Mouse (Mus musculus) neural tube, embryonic 12.5 days (tissue): ENCODE measurements around the gene Csf1. TPM values are rescaled to one million over a fixed set of nuclear protein-coding genes. Genes with fewer than 3 reads are reported as not detected.
"Not testable (repeated sequence)": the region's sequence is repeated elsewhere in the genome, so short reads cannot be mapped to it uniquely, and the experiment has no call there.

Source experiments
- ATAC-seq: fragments of 200-750 bp; cut with Nextera tagmentation; 2 replicates; pipeline ENCODE4 v1.8.0; 2017; ENCODE audit warnings: low read depth, mild to moderate bottlenecking, moderate TSS enrichment, moderate library complexity; ENCODE audit not compliant: low FRiP score
- H3K27ac ChIP-seq: fragments of 300-500 bp; sonication (generic); 2 replicates; pipeline ENCODE4 v1.5.1; 2016
- H3K27me3 ChIP-seq: fragments of 300-500 bp; sonication (generic); replicated peaks from 2 replicates; pipeline ENCODE4 v1.6.1; 2016; ENCODE audit warnings: mild to moderate bottlenecking
- H3K36me3 ChIP-seq: fragments of 300-500 bp; sonication (generic); 2 replicates; pipeline ENCODE4 v1.6.1; 2016; ENCODE audit warnings: mild to moderate bottlenecking
- H3K4me1 ChIP-seq: fragments of 300-500 bp; sonication (generic); 2 replicates; pipeline ENCODE4 v1.6.1; 2016
- H3K4me2 ChIP-seq: fragments of 300-500 bp; sonication (generic); replicated peaks from 2 replicates; pipeline ENCODE4 v1.6.1; 2016; ENCODE audit warnings: mild to moderate bottlenecking
- H3K4me3 ChIP-seq: fragments of 300-500 bp; sonication (generic); 2 replicates; pipeline ENCODE4 v1.5.1; 2016
- H3K9ac ChIP-seq: fragments of 300-500 bp; sonication (generic); 2 replicates; pipeline ENCODE4 v1.6.1; 2016; ENCODE audit warnings: mild to moderate bottlenecking
- H3K9me3 ChIP-seq: fragments of 300-500 bp; sonication (generic); 2 replicates; pipeline ENCODE4 v1.6.1; 2016; ENCODE audit warnings: mild to moderate bottlenecking
- whole genome bisulfite sequencing: fragments of 180-500 bp; shearing (Covaris S2); methylation state at CpG from one replicate; pipeline ENCODE4 v1.1.7; 2016; 5-methylcytosine and 5-hydroxymethylcytosine counted together
- polyA plus RNA-seq: library from polyadenylated mRNA; unstranded; fragments of >200 nt; fragmentation: Nextera tagmentation; extraction: Ambion mirVana; gene quantifications from 2 replicates; pipeline ENCODE4 v1.2.1, GENCODE M21; 2016

Gene Csf1
- polyA plus RNA-seq, 1 experiment from 2014 or later: 7.2 TPM

DNA sequence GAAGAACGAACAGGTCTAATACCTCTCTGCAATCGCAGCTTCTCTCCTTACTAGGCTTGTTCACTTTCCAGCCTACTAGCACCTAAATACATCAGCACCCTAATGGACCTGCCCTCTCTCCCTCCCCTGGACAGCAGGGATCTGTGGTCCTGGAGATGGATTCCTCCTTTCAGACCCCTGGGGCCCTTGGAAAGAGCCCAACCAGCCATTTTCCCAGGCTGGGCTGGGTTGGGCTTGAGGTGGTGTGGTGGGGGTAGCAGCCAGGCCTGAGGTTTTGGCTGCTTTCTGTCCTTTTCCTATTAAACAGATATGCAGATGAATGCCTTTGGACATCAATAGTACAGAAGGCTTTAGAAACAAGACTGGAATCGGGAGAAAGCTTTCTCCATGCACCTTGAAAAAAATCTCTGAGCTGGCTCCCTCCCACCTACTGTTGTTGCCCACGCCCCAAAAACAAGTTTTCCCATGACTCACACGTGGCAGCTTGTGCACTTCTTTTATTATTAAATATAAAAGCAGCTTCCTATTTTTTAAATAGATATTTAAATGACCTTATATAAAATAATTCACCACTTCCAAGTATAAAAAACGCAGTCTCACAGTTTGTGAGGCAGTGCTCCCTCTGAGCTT is 19.6 kb downstream of the Csf1 start:
- no peak overlapping the region for H3K4me3 ChIP-seq
- no peaks in the 10 kb centered on the region for H3K9me3 ChIP-seq
- no peaks in the 10 kb centered on the region for H3K36me3 ChIP-seq
- ATAC-seq: peak; percentile 77
- no peak overlapping the region for H3K27ac ChIP-seq
- no peak overlapping the region; the same call in 1 of the 2 replicates for H3K4me2 ChIP-seq
- no peak overlapping the region for H3K9ac ChIP-seq
- no peaks in the 10 kb centered on the region for H3K27me3 ChIP-seq
- peaks cover 28% of the 10 kb centered on the region for H3K4me1 ChIP-seq
- WGBS: 11% methylated on average over 6 of the region's 6 CpGs

GRCm38 (mm10) chr3:107739966-107740365 is 20.3 kb downstream of the Csf1 start:
- H3K36me3 ChIP-seq: no peaks in the 10 kb centered on the region
- no peaks in the 10 kb centered on the region for H3K27me3 ChIP-seq
- no peak overlapping the region; the same call in 1 of the 2 replicates for H3K4me2 ChIP-seq
- H3K9ac ChIP-seq: no peak overlapping the region
- no peak overlapping the region for H3K27ac ChIP-seq
- WGBS: 79% methylated on average over 2 of the region's 2 CpGs
- H3K4me1 ChIP-seq: peaks cover 28% of the 10 kb centered on the region
- H3K4me3 ChIP-seq: no peak overlapping the region
- no peak for ATAC-seq
- no peaks in the 10 kb centered on the region for H3K9me3 ChIP-seq

- Histone ChIP-seq H3K4me1 (peaks cover 28% of the 10 kb centered on the region), H3K4me2 (no peak overlapping the region), H3K9ac (no peak overlapping the region), H3K27ac (no peak overlapping the region), H3K36me3 (no peaks in the 10 kb centered on the region), H3K27me3 (no peaks in the 10 kb centered on the region), H3K9me3 (no peaks in the 10 kb centered on the region), H3K4me3 (no peak overlapping the region)
- WGBS: 76% methylated on average over 3 of the region's 3 CpGs
- no peak for ATAC-seq
Measured at GRCm38 (mm10) chr3:107739456-107739855, 20.8 kb downstream of the Csf1 start.

- Histone ChIP-seq H3K27me3 (no peaks in the 10 kb centered on the region), H3K9me3 (no peaks in the 10 kb centered on the region), H3K36me3 (no peaks in the 10 kb centered on the region), H3K27ac (no peak overlapping the region), H3K4me1 (peaks cover 28% of the 10 kb centered on the region), H3K4me2 (no peak overlapping the region), H3K9ac (no peak overlapping the region), H3K4me3 (no peak overlapping the region)
- no peak for ATAC-seq
- WGBS: 78% methylated on average over 1 of the region's 1 CpGs
Measured at GRCm38 (mm10) chr3:107738620-107739019, 21.6 kb downstream of the Csf1 start.

- Histone ChIP-seq H3K9ac (no peak overlapping the region), H3K4me2 (no peak overlapping the region), H3K9me3 (no peaks in the 10 kb centered on the region), H3K4me3 (no peak overlapping the region), H3K27me3 (no peaks in the 10 kb centered on the region), H3K36me3 (no peaks in the 10 kb centered on the region), H3K4me1 (peaks cover 28% of the 10 kb centered on the region), H3K27ac (no peak overlapping the region)
- WGBS: 78% methylated on average over 1 of the region's 1 CpGs
- no peak for ATAC-seq
Measured at GRCm38 (mm10) chr3:107737609-107738190, 22.6 kb downstream of the Csf1 start.

DNA sequence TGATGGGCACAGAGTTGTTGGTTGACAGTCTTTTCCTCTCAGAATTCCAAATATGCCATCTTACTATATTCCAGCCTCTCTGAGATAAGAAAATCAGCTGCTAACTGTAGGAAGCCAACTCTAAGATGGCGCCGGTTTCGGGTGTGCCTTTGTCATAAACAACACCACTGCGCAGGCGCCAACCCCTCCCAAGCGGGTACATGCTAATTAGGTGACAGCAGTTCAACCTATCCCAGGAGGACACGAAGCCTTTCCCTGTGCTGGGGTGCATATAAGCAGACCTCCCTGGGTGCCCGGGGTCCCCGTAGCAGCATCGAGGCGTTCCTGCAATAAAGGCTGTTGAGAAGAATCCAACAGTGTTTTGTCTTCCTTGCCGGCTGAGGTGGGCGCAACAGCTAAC is 24.6 kb downstream of the Csf1 start:
- H3K4me1 ChIP-seq: peaks cover 14% of the 10 kb centered on the region
- 91% methylated on average over 13 of the region's 13 CpGs for WGBS
- ATAC-seq, H3K4me3 ChIP-seq, H3K27ac ChIP-seq, H3K36me3 ChIP-seq, H3K27me3 ChIP-seq, H3K4me2 ChIP-seq, H3K9me3 ChIP-seq, H3K9ac ChIP-seq: not testable (repeated sequence)

DNA sequence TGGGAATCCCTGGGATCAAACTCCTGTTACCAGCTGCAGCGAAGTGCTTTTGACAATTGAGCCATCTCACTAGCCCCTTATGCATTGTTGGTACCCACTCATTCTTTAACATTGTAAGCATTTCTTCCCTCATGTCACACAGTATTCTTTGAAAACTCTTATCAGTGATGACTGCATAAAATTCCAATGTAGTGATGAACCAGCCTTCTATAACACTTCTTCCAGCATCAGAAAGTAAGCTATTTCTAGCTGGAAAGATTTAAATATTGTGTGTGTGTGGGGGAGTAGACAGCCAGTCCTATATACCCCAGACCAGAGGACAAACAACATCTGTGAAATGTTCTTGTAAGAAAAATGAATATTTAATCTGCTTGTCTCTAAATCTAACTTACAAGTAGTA is 26.9 kb downstream of the Csf1 start:
- WGBS: 88% methylated on average over 1 of the region's 1 CpGs
- H3K27ac ChIP-seq: no peak overlapping the region
- H3K36me3 ChIP-seq: no peaks in the 10 kb centered on the region
- no peak overlapping the region for H3K4me3 ChIP-seq
- H3K9me3 ChIP-seq: no peaks in the 10 kb centered on the region
- no peak for ATAC-seq
- no peaks in the 10 kb centered on the region for H3K27me3 ChIP-seq
- H3K9ac ChIP-seq: no peak overlapping the region
- H3K4me2 ChIP-seq: no peak overlapping the region
- no peaks in the 10 kb centered on the region for H3K4me1 ChIP-seq

- Histone ChIP-seq H3K27ac (no peak overlapping the region), H3K27me3 (no peaks in the 10 kb centered on the region), H3K9me3 (no peaks in the 10 kb centered on the region), H3K36me3 (no peaks in the 10 kb centered on the region), H3K4me3 (no peak overlapping the region), H3K4me2 (no peak overlapping the region), H3K9ac (no peak overlapping the region), H3K4me1 (no peaks in the 10 kb centered on the region)
- ATAC-seq: no peak
- 80% methylated on average over 2 of the region's 2 CpGs for WGBS
Measured at GRCm38 (mm10) chr3:107730236-107730635, 30.0 kb downstream of the Csf1 start.

- H3K4me3 ChIP-seq: no peak overlapping the region
- no peak overlapping the region for H3K27ac ChIP-seq
- no peak for ATAC-seq
- no peak overlapping the region for H3K4me2 ChIP-seq
- no peaks in the 10 kb centered on the region for H3K27me3 ChIP-seq
- H3K9me3 ChIP-seq: no peaks in the 10 kb centered on the region
- 76% methylated on average over 1 of the region's 1 CpGs for WGBS
- no peak overlapping the region for H3K9ac ChIP-seq
- H3K36me3 ChIP-seq: no peaks in the 10 kb centered on the region
- H3K4me1 ChIP-seq: no peaks in the 10 kb centered on the region
Measured at GRCm38 (mm10) chr3:107728509-107728908, 31.8 kb downstream of the Csf1 start.

DNA sequence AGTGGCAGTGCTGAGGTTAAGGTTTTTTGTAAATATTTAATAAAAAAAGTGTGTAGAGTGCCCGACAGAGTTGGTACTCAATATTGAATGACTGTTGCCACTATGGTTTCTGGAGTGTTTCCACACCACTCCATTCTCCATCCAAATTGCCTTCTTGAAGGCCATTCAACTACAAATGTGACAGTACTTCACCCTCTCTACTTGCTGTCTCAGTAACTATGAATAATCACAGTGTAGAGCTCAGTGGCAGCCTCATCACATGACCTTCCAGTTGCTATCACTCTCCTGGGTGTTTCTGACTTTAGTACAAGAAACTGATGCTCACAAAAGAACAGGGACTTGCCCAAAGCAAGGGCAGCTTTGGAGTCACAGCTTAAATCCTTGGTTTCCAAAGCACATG is 44.3 kb downstream of the Csf1 start:
- Histone ChIP-seq H3K9ac (no peak overlapping the region), H3K4me1 (no peaks in the 10 kb centered on the region; the same call in 1 of the 2 replicates), H3K27ac (no peak overlapping the region), H3K4me3 (no peak overlapping the region), H3K36me3 (no peaks in the 10 kb centered on the region), H3K27me3 (no peaks in the 10 kb centered on the region), H3K9me3 (no peaks in the 10 kb centered on the region), H3K4me2 (no peak overlapping the region)
- no peak for ATAC-seq
- WGBS: 93% methylated on average over 1 of the region's 1 CpGs

DNA sequence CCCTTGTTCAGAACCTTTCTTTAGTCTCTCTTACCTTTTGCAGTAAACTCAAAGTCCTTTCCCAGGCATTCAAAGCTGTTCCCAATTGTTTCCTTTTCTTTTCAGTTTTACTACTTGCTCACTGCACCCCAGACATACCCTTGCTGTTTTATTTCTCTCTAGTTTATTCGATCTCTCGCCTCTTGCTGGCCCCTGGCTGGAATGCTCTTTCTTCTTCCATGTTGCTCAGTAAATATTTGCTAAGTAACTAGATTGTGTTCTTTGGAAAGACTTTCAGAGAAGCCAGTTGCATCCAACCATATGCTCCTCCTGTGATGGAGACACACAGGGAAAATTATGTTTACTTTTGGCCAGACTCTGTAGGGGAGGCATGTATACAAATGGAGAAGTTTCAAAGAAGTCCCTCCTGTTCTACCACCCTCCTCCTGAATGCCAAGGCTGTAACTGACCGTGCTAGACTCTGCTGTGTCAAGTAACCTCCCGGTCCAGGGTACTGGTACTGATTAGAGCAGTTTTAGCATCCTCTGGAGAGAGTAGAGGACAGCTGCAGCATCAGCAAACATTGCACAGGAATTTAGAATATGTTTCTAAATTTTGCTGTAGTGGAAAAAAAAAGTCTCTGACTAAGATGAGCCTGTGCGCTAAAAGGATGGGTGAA is 45.9 kb downstream of the Csf1 start:
- no peaks in the 10 kb centered on the region for H3K36me3 ChIP-seq
- H3K4me1 ChIP-seq: no peaks in the 10 kb centered on the region; the same call in 1 of the 2 replicates
- ATAC-seq: no peak
- H3K9me3 ChIP-seq: no peaks in the 10 kb centered on the region
- WGBS: 39% methylated on average over 5 of the region's 5 CpGs
- no peak overlapping the region for H3K9ac ChIP-seq
- no peak overlapping the region for H3K27ac ChIP-seq
- H3K4me3 ChIP-seq: no peak overlapping the region
- H3K4me2 ChIP-seq: no peak overlapping the region
- H3K27me3 ChIP-seq: no peaks in the 10 kb centered on the region

DNA sequence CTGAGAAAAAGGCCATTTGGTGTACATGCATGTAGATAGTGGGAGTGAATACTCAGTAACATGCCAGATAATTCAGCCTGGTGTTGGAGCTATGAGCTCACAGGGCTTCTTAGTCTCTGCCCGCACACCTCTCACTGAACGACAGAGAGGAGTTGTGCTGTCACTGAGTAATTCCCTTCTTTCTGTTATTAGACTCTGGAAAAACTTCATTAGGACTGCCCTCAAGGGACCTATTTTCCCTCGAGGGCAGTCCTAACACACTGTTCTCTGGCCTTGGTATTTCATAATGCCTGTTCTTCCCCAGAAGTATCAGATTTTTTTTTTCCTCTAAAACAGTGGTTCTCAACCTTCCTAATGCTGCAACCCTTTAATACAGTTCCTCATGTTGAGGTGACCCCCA is 48.2 kb downstream of the Csf1 start:
- no peaks in the 10 kb centered on the region for H3K9me3 ChIP-seq
- no peak overlapping the region for H3K4me2 ChIP-seq
- H3K36me3 ChIP-seq: no peaks in the 10 kb centered on the region
- H3K27me3 ChIP-seq: no peaks in the 10 kb centered on the region
- H3K27ac ChIP-seq: no peak overlapping the region
- no peak for ATAC-seq
- no peaks in the 10 kb centered on the region; the same call in 1 of the 2 replicates for H3K4me1 ChIP-seq
- 53% methylated on average over 3 of the region's 3 CpGs for WGBS
- no peak overlapping the region for H3K4me3 ChIP-seq
- H3K9ac ChIP-seq: no peak overlapping the region

GRCm38 (mm10) chr3:107709156-107709555 is 51.1 kb downstream of the Csf1 start:
- no peak overlapping the region for H3K4me2 ChIP-seq
- WGBS: 54% methylated on average over 3 of the region's 3 CpGs
- H3K4me1 ChIP-seq: no peaks in the 10 kb centered on the region
- H3K27me3 ChIP-seq: no peaks in the 10 kb centered on the region
- no peak overlapping the region for H3K4me3 ChIP-seq
- no peak for ATAC-seq
- H3K36me3 ChIP-seq: no peaks in the 10 kb centered on the region
- no peaks in the 10 kb centered on the region for H3K9me3 ChIP-seq
- no peak overlapping the region for H3K27ac ChIP-seq
- no peak overlapping the region for H3K9ac ChIP-seq
